ENCODE assay signal across 10 mouse cellular contexts in genomic region chr19:6426703-6427500, GRCm38 (mm10). TPM values are rescaled to one million over a fixed set of nuclear protein-coding genes. Genes with fewer than 3 reads are reported as not detected.
A peak's percentile ranks its signal among the peaks of the same experiment; 100 is the strongest.
DNase-seq lines count a peak whose midpoint lies in the region; ATAC-seq lines count a peak whose summit lies in the region.
"Had no signal": no experiment of that assay in that cellular context is flagged by ENCODE, and none has a peak within 500 bp of the region (broad histone marks: within the 10 kb centered on the region; RNA-seq: fewer than 3 reads in every experiment).

No protein-coding gene starts in this region.

- H3K27me3 ChIP-seq in intestine, embryonic 14.5 days (replicated peaks; ENCODE audit: control insufficient read depth, insufficient read depth, low read length), result peaks cover 64% of the 10 kb centered on the region

- DNase-seq in cerebellum, adult 18-20 months, result peak; percentile 62 to 79
- DNase-seq in CD4-positive helper T cell, adult 2 months (ENCODE audit: low read depth, low spot score), result peak; percentile 45
- peak; percentile 56 for DNase-seq in embryo, embryonic 11.5 days (ENCODE audit: low read depth, low spot score)
- peak; percentile 91 for DNase-seq in intestine, embryonic 14.5 days (ENCODE audit: low spot score)
- no peak for DNase-seq in frontal cortex, postnatal 25 days (ENCODE audit: low spot score in 2 of 2)
- no peak for DNase-seq in left cerebral cortex, postnatal 4 days

- intact Hi-C loops in left cerebral cortex, postnatal 4 days (cut with DNase I), result no loop called here

- H3K9ac ChIP-seq in intestine, embryonic 14.5 days (ENCODE audit: low read length), result no peak overlapping the region
- H3K9ac ChIP-seq: stomach, embryonic 15.5 days had no signal

- no peak overlapping the region for H3K27ac ChIP-seq in intestine, embryonic 14.5 days (ENCODE audit: low read depth)
- H3K27ac ChIP-seq: stomach, embryonic 15.5 days had no signal

- H3K4me2 ChIP-seq in intestine, embryonic 14.5 days (ENCODE audit: low read length), result no peak overlapping the region

- no peak overlapping the region for H3K4me3 ChIP-seq in intestine, embryonic 14.5 days (ENCODE audit: low read depth, low read length)

- ATAC-seq in cerebellum, adult (ENCODE audit: insufficient number of reproducible peaks, low FRiP score, low TSS enrichment), result no peak
- no peak for ATAC-seq in intestine, embryonic 14.5 days (replicated peaks; ENCODE audit: low FRiP score, low TSS enrichment, low read depth)
- ATAC-seq in megakaryocyte, adult 5-6 weeks (ENCODE audit: poor library complexity, severe bottlenecking), result peak; percentile 43; the same call in 1 of the 2 replicates
- ATAC-seq: Patski had no signal

- no peaks in the 10 kb centered on the region for H3K36me3 ChIP-seq in intestine, embryonic 14.5 days (ENCODE audit: control insufficient read depth, insufficient read depth, low read length)
- H3K36me3 ChIP-seq: stomach, embryonic 15.5 days had no signal

- H3K9me3 ChIP-seq in intestine, embryonic 14.5 days (ENCODE audit: control insufficient read depth, low read length), result no peaks in the 10 kb centered on the region
- H3K9me3 ChIP-seq: stomach, embryonic 15.5 days had no signal

- H3K4me1 ChIP-seq in intestine, embryonic 14.5 days (replicated peaks; ENCODE audit: control insufficient read depth, insufficient read depth, low read length), result peaks cover 14% of the 10 kb centered on the region

- 25% methylated on average over 13 of the region's 13 CpGs for WGBS in intestine, embryonic 14.5 days

RNA-seq across cellular contexts. Expression of gene Nrxn2, which starts 8.4 kb away (rescaled TPM):
- polyA plus RNA-seq in intestine, embryonic 14.5 days (2014; fragmentation: Nextera tagmentation; extraction: Ambion mirVana), result 1.9 and 2.1 TPM in 2 replicates
- 0.21 TPM in 1 of 2 replicates, not detected in the other for total RNA-seq in megakaryocyte, adult 5-6 weeks (2015)
- not detected in 2 replicates for total RNA-seq in megakaryocyte, adult 5-6 weeks (2017)
- total RNA-seq in left cerebral cortex, postnatal 4 days (2021), result 100 to 1,000 TPM; 695 to 758 TPM
- polyA plus RNA-seq: Patski had no signal

RNA-seq across cellular contexts. Expression of gene Rasgrp2, which starts 27.8 kb away (rescaled TPM):
- polyA plus RNA-seq in intestine, embryonic 14.5 days (2014; fragmentation: Nextera tagmentation; extraction: Ambion mirVana), result 30.0 and 31.8 TPM in 2 replicates
- total RNA-seq in megakaryocyte, adult 5-6 weeks (2015), result 213 and 232 TPM in 2 replicates
- 195 and 214 TPM in 2 replicates for total RNA-seq in megakaryocyte, adult 5-6 weeks (2017)
- 100 to 1,000 TPM; 225 to 228 TPM for total RNA-seq in left cerebral cortex, postnatal 4 days (2021)

RNA-seq across cellular contexts. Expression of gene Pygm, which starts 42.7 kb away (rescaled TPM):
- 5.9 and 6.2 TPM in 2 replicates for polyA plus RNA-seq in intestine, embryonic 14.5 days (2014; fragmentation: Nextera tagmentation; extraction: Ambion mirVana)
- total RNA-seq in megakaryocyte, adult 5-6 weeks (2015), result 0.80 and 3.2 TPM in 2 replicates
- total RNA-seq in megakaryocyte, adult 5-6 weeks (2017), result 0.11 and 0.12 TPM in 2 replicates
- 1 to 10 TPM; 6.2 to 8.2 TPM for total RNA-seq in left cerebral cortex, postnatal 4 days (2021)

Comparison
In these comparisons a context has a peak if more than half of its experiments do, and no peak if none do; other contexts are left out.
1. DNase-seq: peak in cerebellum, adult 18-20 months (2 of 2), CD4-positive helper T cell, adult 2 months (single experiment), embryo, embryonic 11.5 days (single experiment) and intestine, embryonic 14.5 days (single experiment); none in frontal cortex, postnatal 25 days (0 of 2) and left cerebral cortex, postnatal 4 days (single experiment).
2. RNA of gene Nrxn2, which starts 8.4 kb away (total RNA-seq): 695 to 758 TPM in left cerebral cortex, postnatal 4 days; 0.21 TPM in megakaryocyte, adult 5-6 weeks; every median in the first group is over 100 times any median in the second.